Mouse (Mus musculus): Measurements from ENCODE around the gene Mex3a.
A peak's percentile ranks its signal among the peaks of the same experiment; 100 is the strongest.

DNA sequence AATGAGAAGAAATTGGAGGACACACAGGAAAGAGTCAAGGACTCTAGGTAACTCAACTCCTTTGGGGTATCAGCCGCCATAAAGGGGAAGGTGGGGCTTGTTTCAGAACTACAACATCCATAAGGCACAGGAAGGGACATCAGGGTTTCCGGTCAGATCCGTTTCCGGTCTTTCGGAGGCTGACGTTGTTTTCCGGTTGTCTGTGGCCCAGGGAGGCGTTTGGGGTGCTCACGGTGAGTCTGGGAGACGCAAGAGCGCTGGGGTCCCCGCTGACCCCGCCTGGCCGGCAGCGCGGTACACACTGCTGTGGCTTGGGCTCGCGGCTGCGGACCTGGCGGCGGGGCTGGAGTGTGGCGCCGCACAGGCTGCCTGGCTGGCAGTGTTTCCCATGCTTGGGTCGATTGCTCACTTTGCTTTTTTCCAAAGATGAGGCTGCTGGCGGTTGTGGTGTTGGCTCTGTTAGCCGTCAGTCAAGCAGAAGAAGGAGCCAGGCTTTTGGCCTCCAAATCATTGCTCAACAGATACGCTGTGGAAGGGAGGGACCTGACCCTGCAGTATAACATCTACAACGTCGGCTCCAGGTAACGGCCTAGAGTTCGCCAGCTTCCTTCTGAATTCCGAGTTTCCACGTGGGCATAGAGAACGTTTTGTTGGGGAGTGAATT, 47.4 kb downstream of the Mex3a start:
- TF ChIP-seq CTCF (IDR thresholded peaks at IDR 0.05; ENCODE audit: insufficient read depth, low read depth, low read length) (no peak), POLR2A (IDR thresholded peaks at IDR 0.05; ENCODE audit: insufficient read depth, low read depth, low read length) (peak; percentile 71)

All from olfactory bulb, adult 2 months (tissue).